Mouse (Mus musculus) retina, embryonic 14.5 days (tissue): ENCODE data around the gene Mmp24.

ENCODE experiments used
- DNase-seq: peaks from one replicate; pipeline ENCODE4 v3.0.0-alpha.2; 2015; ENCODE audit warnings: low spot score

Gene Mmp24

DNA sequence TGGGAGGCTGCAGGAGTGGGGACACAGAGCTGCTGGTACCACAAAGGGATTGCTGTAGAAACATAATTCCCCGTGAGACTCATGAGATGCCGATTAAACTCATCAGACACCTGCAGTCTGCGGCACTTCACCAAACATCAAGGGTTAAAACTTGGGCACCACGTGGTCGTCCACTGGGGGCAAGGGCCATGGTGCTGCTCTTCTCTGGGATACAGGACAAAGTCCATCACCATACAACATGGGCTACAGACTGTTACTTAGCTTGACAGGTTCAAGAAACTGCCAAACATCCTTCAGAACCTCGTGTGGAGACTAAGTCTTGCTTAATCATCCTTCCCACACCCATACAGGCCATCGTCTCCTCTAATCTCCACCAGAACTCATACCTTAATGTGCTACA, 85.0 kb downstream of the Mmp24 start:
- no peak for DNase-seq

DNA sequence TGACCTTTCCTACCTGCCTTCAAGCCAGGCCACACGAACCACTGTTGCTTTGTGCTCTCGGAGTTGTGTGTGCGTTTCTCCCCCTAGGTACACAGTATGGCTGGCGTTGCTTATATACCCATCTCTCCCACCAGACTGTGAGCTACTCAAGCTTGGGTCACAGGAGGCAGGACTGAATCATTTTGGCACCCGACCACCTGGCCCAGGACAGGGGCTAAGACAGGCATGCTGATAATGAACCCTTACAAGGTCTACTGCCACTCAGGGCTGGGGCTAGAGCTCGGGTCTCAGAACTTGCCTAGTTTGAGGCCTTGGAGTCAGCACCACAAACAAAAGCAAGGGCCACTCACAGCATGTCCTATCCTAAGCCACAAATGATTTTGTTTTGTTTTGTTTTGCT, 86.4 kb downstream of the Mmp24 start:
- no peak for DNase-seq

DNA sequence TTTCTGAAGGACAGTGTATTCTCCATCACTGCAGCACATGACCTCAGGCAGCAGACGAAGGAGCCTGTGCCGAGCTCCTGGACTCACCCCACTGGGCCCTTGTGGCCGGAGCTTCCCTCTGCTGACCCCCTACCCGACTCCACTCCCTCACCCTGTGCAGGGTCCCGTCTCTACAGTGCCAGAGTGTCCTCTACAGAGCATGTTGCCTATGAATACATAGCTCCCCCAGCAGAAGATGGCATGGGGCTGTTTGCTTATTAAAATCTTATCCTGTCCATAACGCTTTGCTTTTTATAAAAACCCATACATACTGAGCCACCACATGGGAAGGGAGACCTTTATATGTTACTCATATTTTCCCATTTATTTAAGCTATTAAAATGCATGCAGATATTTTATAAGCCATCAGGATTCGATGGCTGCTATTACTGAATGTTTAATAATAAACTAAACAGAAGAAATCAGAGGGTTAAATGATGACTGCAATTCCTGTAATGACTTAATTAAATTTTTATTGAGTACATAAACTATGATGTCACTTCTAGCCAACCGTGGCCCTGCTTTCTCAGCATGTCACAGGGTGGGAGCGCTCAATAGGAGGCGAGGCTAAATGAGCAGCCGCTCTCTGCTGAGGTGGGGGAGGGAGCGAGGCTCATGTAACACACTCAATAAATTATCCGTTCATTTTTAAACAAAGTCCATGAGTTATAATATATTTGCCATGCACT, 87.6 kb downstream of the Mmp24 start:
- peak; percentile 75 for DNase-seq

GRCm38 (mm10) chr2:155863301-155863867, 88.2 kb downstream of the Mmp24 start:
- DNase-seq: no peak
